Mouse (Mus musculus) urinary bladder, postnatal 14 days (tissue): ENCODE results near the gene Dcst1.
A peak's percentile ranks its signal among the peaks of the same experiment; 100 is the strongest.

Experiments
- DNase-seq: peaks from one replicate; pipeline ENCODE4 v3.0.0; 2021; ENCODE audit warnings: low spot score

Gene Dcst1

GRCm38 (mm10) chr3:89365153-89365485 is at the start of gene Dcst1:
TSS of gene Dcst1 (minus strand) at chr3:89365253.
- no peak for DNase-seq

GRCm38 (mm10) chr3:89411490-89412393 is 46.7 kb upstream of the Dcst1 start, which contains the start of gene Flad1:
TSS of gene Flad1 (minus strand) at chr3:89411870.
- DNase-seq = peak; percentile 98

- DNase-seq = no peak
Measured at GRCm38 (mm10) chr3:89410864-89411263, 45.8 kb upstream of the Dcst1 start.

- no peak for DNase-seq
Measured at GRCm38 (mm10) chr3:89409701-89410100, 44.6 kb upstream of the Dcst1 start.

- no peak for DNase-seq
Measured at GRCm38 (mm10) chr3:89408448-89408847, 43.4 kb upstream of the Dcst1 start.

GRCm38 (mm10) chr3:89406887-89407286 is 41.8 kb upstream of the Dcst1 start:
- no peak for DNase-seq

- DNase-seq = no peak
Measured at GRCm38 (mm10) chr3:89402693-89403092, 37.6 kb upstream of the Dcst1 start, which contains the start of gene Lenep. TSS of gene Lenep (minus strand) at chr3:89402793.

- no peak for DNase-seq
Measured at GRCm38 (mm10) chr3:89401329-89401728, 36.3 kb upstream of the Dcst1 start.

- DNase-seq = no peak
Measured at GRCm38 (mm10) chr3:89396654-89397005, 31.6 kb upstream of the Dcst1 start.

GRCm38 (mm10) chr3:89395806-89396653 is 31.0 kb upstream of the Dcst1 start:
- DNase-seq = peak; percentile 71

- DNase-seq = no peak
Measured at GRCm38 (mm10) chr3:89395419-89395805, 30.4 kb upstream of the Dcst1 start.

GRCm38 (mm10) chr3:89394894-89395256 is 29.8 kb upstream of the Dcst1 start:
- peak; percentile 83 for DNase-seq

GRCm38 (mm10) chr3:89394006-89394893 is 29.2 kb upstream of the Dcst1 start, which contains the start of gene Zbtb7b:
TSS of gene Zbtb7b (minus strand) at chr3:89394776.
- peak; percentile 93 for DNase-seq

- DNase-seq = peak; percentile 99
Measured at GRCm38 (mm10) chr3:89393605-89394004, 28.6 kb upstream of the Dcst1 start.

GRCm38 (mm10) chr3:89392871-89393311 is 27.8 kb upstream of the Dcst1 start:
- peak; percentile 57 for DNase-seq

GRCm38 (mm10) chr3:89391663-89392511 is 26.8 kb upstream of the Dcst1 start:
- peak; percentile 73 for DNase-seq

- DNase-seq = no peak
Measured at GRCm38 (mm10) chr3:89390699-89391662, 25.9 kb upstream of the Dcst1 start.

GRCm38 (mm10) chr3:89390111-89390515 is 25.1 kb upstream of the Dcst1 start:
- DNase-seq = peak; percentile 50

- DNase-seq = no peak
Measured at GRCm38 (mm10) chr3:89388901-89389740, 24.1 kb upstream of the Dcst1 start.
